Mouse (Mus musculus): ENCODE data around the gene Vmn1r46.
"Not testable (repeated sequence)": the region's sequence is repeated elsewhere in the genome, so short reads cannot be mapped to it uniquely, and the experiment has no call there.

Gene Vmn1r46

GRCm38 (mm10) chr6:89969013-89969412 lies at the start of gene Vmn1r46:
Gene Vmn1r46 (plus strand): TSS chr6:89969313.
- DNase-seq: no peak

DNA sequence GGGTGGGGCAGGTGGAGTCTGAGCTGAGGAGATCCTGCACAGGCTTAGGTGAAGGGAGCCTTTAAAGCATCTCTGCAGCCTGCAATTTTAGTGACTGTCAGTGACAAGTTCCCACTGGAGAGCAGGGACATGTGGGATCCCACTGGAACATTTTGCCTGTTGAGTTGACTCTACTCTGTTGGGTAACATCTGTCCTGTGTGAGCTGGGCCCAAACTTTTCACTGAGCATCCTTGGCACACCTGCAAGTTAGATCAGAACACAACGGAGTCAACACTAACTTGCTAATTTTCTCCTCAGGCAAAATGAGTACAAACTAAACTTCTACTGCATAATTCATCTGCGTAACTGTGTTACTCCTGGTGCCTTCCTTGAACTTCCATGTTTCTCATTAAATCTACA lies 28.6 kb upstream of the Vmn1r46 start, which contains the start of gene Vmn1r45:
Vmn1r45 (minus strand) TSS at position 101 of the 400 bp plus-strand sequence.
- not testable (repeated sequence) for DNase-seq

DNA sequence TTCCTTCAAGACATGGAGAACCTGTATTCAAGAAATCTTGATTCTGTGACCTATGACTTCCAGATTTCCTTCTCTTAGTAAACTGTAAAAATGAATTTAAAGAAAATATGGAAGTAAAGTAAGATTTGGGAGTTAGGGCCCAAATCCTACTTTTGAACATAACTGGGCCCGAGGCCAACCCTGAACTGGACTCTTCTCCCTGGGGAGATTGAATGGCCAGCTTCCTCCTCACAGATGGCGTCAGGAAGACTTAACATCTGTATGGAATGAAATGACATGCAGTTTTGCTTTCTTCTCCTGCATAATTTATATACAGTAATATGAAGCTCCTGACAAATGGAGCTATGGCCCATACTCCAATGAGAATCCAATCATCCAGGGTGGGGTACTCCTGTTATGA lies 28.2 kb upstream of the Vmn1r46 start:
- DNase-seq: no peak

- no peak for DNase-seq
Observed at GRCm38 (mm10) chr6:89953556-89953955, 15.6 kb upstream of the Vmn1r46 start.

GRCm38 (mm10) chr6:89966341-89966740 lies 2.8 kb upstream of the Vmn1r46 start:
- no peak for DNase-seq

GRCm38 (mm10) chr6:89985989-89986388 lies 16.9 kb downstream of the Vmn1r46 start:
- no peak for DNase-seq

GRCm38 (mm10) chr6:90015847-90016246 lies 46.7 kb downstream of the Vmn1r46 start, which contains the start of gene Vmn1r47:
Gene Vmn1r47 (plus strand): TSS chr6:90016147.
- not testable (repeated sequence) for DNase-seq
